Mouse (Mus musculus): ENCODE data around the gene Igsf10.

The Igsf10 gene

DNA sequence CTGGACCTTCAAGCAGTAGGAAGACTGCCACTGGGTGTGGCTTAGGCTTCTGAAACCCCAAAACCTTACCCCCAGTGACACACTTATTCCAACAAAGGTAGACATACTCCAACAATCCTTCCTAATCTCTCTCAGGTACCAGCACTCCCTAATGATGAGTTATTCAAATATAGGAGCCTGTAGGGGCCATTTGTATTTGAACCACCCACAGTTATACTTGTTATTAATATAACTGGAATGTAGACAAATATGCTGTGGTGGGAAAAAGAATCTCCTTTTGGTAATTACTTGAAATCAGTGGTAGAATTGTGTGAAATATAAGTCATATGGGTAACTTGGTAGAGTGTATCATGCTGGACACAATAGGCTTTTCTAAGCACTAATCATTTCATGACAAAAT lies 65.6 kb downstream of the Igsf10 start:
- DNase-seq: no peak

DNA sequence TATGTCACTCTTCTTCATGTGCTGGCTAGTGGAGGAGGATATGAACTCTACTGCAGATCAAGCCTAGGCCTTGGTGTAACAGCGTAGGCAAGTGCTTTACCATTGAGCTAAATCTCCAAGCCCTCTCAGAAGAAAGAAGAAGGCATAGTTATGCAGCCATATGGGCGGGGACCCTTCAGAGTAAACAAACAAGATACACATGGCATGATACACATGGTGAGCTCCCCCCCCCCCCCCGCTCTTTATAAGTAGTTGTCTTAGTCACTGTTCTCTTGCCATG lies 66.0 kb downstream of the Igsf10 start:
- no peak for DNase-seq

DNA sequence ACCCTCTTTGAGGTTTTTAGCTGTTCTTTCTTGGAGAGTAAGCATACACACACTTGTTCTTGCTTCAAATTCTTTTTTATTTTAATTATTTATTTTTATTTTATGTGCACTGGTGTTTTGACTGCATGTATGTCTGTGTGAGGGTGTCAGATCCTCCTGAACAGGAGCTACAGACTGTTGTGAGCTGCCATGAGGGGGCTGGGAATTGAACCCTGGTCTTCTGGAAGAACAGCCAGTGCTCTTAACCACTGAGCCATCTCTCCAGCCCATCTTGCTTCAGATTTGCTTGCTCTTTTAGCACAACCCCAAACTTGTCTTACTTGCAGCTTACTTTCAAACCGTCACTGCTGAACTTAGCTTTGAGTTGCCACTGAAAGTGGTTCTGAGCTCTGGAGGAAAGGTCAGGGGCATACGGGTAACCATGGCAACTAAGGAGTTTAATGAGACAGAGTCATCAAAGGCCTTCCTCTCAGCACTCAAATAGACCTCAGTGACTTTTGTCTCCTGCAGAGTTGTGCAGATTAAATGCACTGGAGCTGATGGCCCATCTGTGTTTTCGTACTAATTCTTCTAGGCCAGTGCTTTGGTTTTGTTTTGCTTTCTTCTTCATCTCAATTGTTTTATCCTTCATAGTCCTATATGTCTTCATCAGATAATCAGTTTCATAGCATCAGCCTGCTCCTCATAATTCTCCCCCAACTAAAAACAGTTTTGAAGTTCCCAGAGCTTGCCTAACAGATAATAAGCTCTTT lies 66.5 kb downstream of the Igsf10 start:
- DNase-seq: no peak

GRCm38 (mm10) chr3:59270811-59271210 lies 73.4 kb downstream of the Igsf10 start:
- no peak for DNase-seq
